Mouse (Mus musculus) limb, embryonic 12.5 days (tissue): ENCODE measurements around the gene Slc12a9. TPM values are rescaled to one million over a fixed set of nuclear protein-coding genes. Genes with fewer than 3 reads are reported as not detected.

Experiments used
- ATAC-seq: fragments of 200-750 bp; cut with Nextera tagmentation; 2 replicates; pipeline ENCODE4 v1.8.0; 2017; ENCODE audit warnings: low read depth, moderate TSS enrichment; ENCODE audit not compliant: insufficient number of reproducible peaks, insufficient read depth, low FRiP score, low TSS enrichment
- H3K27ac ChIP-seq: fragments of 300-500 bp; sonication (generic); 2 replicates; pipeline ENCODE4 v1.5.1; 2016; ENCODE audit warnings: mild to moderate bottlenecking, moderate library complexity
- H3K27me3 ChIP-seq: fragments of 300-500 bp; sonication (generic); 2 replicates; pipeline ENCODE4 v1.6.1; 2016; ENCODE audit warnings: mild to moderate bottlenecking, moderate library complexity
- H3K36me3 ChIP-seq: fragments of 300-500 bp; sonication (generic); 2 replicates; pipeline ENCODE4 v1.6.1; 2016; ENCODE audit warnings: mild to moderate bottlenecking, moderate library complexity
- H3K4me1 ChIP-seq: fragments of 300-500 bp; sonication (generic); replicated peaks from 2 replicates; pipeline ENCODE4 v1.6.1; 2016
- H3K4me2 ChIP-seq: fragments of 300-500 bp; sonication (generic); 2 replicates; pipeline ENCODE4 v1.6.1; 2016; ENCODE audit warnings: mild to moderate bottlenecking, moderate library complexity
- H3K4me3 ChIP-seq: fragments of 300-500 bp; sonication (generic); replicated peaks from 2 replicates; pipeline ENCODE4 v1.5.1; 2016; ENCODE audit warnings: mild to moderate bottlenecking
- H3K9ac ChIP-seq: fragments of 300-500 bp; sonication (generic); replicated peaks from 2 replicates; pipeline ENCODE4 v1.6.1; 2016; ENCODE audit warnings: mild to moderate bottlenecking, moderate library complexity
- H3K9me3 ChIP-seq: fragments of 300-500 bp; sonication (generic); 2 replicates; pipeline ENCODE4 v1.6.1; 2016; ENCODE audit warnings: mild to moderate bottlenecking, moderate library complexity
- WGBS: fragments of 180-500 bp; shearing (Covaris S2); methylation state at CpG from one replicate; pipeline ENCODE4 v1.1.7; 2016; 5-methylcytosine and 5-hydroxymethylcytosine counted together
- polyA plus RNA-seq: library from polyadenylated mRNA; unstranded; fragments of >200 nt; fragmentation: Nextera tagmentation; extraction: Ambion mirVana; gene quantifications from 2 replicates; pipeline ENCODE4 v1.2.1, GENCODE M21; 2016

Slc12a9 gene
- polyA plus RNA-seq, 1 experiment from 2014 or later, result 16.3 TPM

- Histone ChIP-seq H3K27ac (no peak overlapping the region), H3K4me2 (peak overlapping the region; percentile 91; the same call in 1 of the 2 replicates), H3K4me1 (peaks cover 19% of the 10 kb centered on the region), H3K27me3 (no peaks in the 10 kb centered on the region), H3K9me3 (no peaks in the 10 kb centered on the region), H3K4me3 (no peak overlapping the region), H3K36me3 (peaks cover 5% of the 10 kb centered on the region), H3K9ac (no peak overlapping the region)
- no peak for ATAC-seq
- 56% methylated on average over 10 of the region's 10 CpGs for WGBS
These were observed 920 bp upstream of the Slc12a9 start for GRCm38 (mm10) chr5:137334317-137334716.

GRCm38 (mm10) chr5:137332857-137333511 is 413 bp downstream of the Slc12a9 start:
- peak overlapping the region; percentile 71 for H3K9ac ChIP-seq
- peaks cover 12% of the 10 kb centered on the region for H3K4me1 ChIP-seq
- peak overlapping the region; percentile 91 for H3K4me2 ChIP-seq
- WGBS, result 17% methylated on average over 15 of the region's 15 CpGs
- ATAC-seq, result peak; percentile 23
- H3K4me3 ChIP-seq, result peak overlapping the region; percentile 67
- no peaks in the 10 kb centered on the region for H3K27me3 ChIP-seq
- peaks cover 9% of the 10 kb centered on the region for H3K36me3 ChIP-seq
- no peaks in the 10 kb centered on the region for H3K9me3 ChIP-seq
- H3K27ac ChIP-seq, result peak overlapping the region; percentile 42; the same call in 1 of the 2 replicates

GRCm38 (mm10) chr5:137330910-137331309 is 2.5 kb downstream of the Slc12a9 start:
- Histone ChIP-seq H3K4me1 (peaks cover 12% of the 10 kb centered on the region), H3K4me2 (no peak overlapping the region), H3K27me3 (no peaks in the 10 kb centered on the region), H3K4me3 (no peak overlapping the region), H3K9me3 (no peaks in the 10 kb centered on the region), H3K9ac (no peak overlapping the region), H3K36me3 (peaks cover 26% of the 10 kb centered on the region), H3K27ac (no peak overlapping the region)
- no peak for ATAC-seq
- 81% methylated on average over 7 of the region's 7 CpGs for WGBS

- H3K9ac ChIP-seq, result no peak overlapping the region
- no peak overlapping the region for H3K4me2 ChIP-seq
- H3K27ac ChIP-seq, result no peak overlapping the region
- peaks cover 73% of the 10 kb centered on the region for H3K36me3 ChIP-seq
- no peaks in the 10 kb centered on the region for H3K9me3 ChIP-seq
- H3K4me1 ChIP-seq, result no peaks in the 10 kb centered on the region
- H3K4me3 ChIP-seq, result no peak overlapping the region
- ATAC-seq, result no peak
- 95% methylated on average over 3 of the region's 3 CpGs for WGBS
- no peaks in the 10 kb centered on the region for H3K27me3 ChIP-seq
These were observed 12.4 kb downstream of the Slc12a9 start for GRCm38 (mm10) chr5:137320996-137321395.

GRCm38 (mm10) chr5:137318570-137318969 is 14.8 kb downstream of the Slc12a9 start:
- Histone ChIP-seq H3K27ac (no peak overlapping the region), H3K4me2 (no peak overlapping the region), H3K9ac (no peak overlapping the region), H3K27me3 (no peaks in the 10 kb centered on the region), H3K36me3 (peaks cover 56% of the 10 kb centered on the region), H3K4me3 (no peak overlapping the region), H3K4me1 (peaks cover 14% of the 10 kb centered on the region), H3K9me3 (no peaks in the 10 kb centered on the region)
- ATAC-seq, result no peak
- 82% methylated on average over 1 of the region's 1 CpGs for WGBS

- no peak overlapping the region for H3K27ac ChIP-seq
- H3K36me3 ChIP-seq, result peaks cover 50% of the 10 kb centered on the region
- no peak for ATAC-seq
- H3K4me3 ChIP-seq, result no peak overlapping the region
- peaks cover 26% of the 10 kb centered on the region for H3K4me1 ChIP-seq
- no peaks in the 10 kb centered on the region for H3K9me3 ChIP-seq
- H3K9ac ChIP-seq, result no peak overlapping the region
- H3K27me3 ChIP-seq, result no peaks in the 10 kb centered on the region
- H3K4me2 ChIP-seq, result no peak overlapping the region
- WGBS, result 89% methylated on average over 8 of the region's 8 CpGs
These were observed 16.0 kb downstream of the Slc12a9 start for GRCm38 (mm10) chr5:137317361-137317760.

- ATAC-seq, result no peak
- Histone ChIP-seq H3K9ac (peak overlapping the region; percentile 53), H3K36me3 (peaks cover 51% of the 10 kb centered on the region)
These were observed 18.1 kb downstream of the Slc12a9 start for GRCm38 (mm10) chr5:137315084-137315903.

GRCm38 (mm10) chr5:137314193-137315083 is 19.0 kb downstream of the Slc12a9 start, which contains the start of gene Trip6:
Gene Trip6, minus strand, starts transcription at chr5:137314404.
- Histone ChIP-seq H3K4me1 (peaks cover 36% of the 10 kb centered on the region), H3K9ac (peak within 1 kb of the TSS; percentile 91), H3K4me3 (peak within 1 kb of the TSS; percentile 76), H3K9me3 (no peaks in the 10 kb centered on the region), H3K36me3 (peaks cover 51% of the 10 kb centered on the region), H3K27ac (peak within 1 kb of the TSS; percentile 97), H3K4me2 (peak within 1 kb of the TSS; percentile 96), H3K27me3 (no peaks in the 10 kb centered on the region)
- 15% methylated on average over 30 of the region's 30 CpGs for WGBS
- ATAC-seq, result peak; percentile 95

More at GRCm38 (mm10) chr5:137315084-137315903, 18.1 kb downstream of the Slc12a9 start:
- Histone ChIP-seq H3K27me3 (no peaks in the 10 kb centered on the region), H3K4me2 (peak overlapping the region; percentile 96), H3K4me3 (no peak overlapping the region), H3K27ac (peak overlapping the region; percentile 97), H3K9me3 (no peaks in the 10 kb centered on the region), H3K4me1 (peaks cover 36% of the 10 kb centered on the region)
- WGBS, result 42% methylated on average over 30 of the region's 30 CpGs

GRCm38 (mm10) chr5:137313466-137314192 is 19.8 kb downstream of the Slc12a9 start:
- ATAC-seq, result peak; percentile 48
- Histone ChIP-seq H3K4me3 (peak overlapping the region; percentile 76), H3K4me2 (peak overlapping the region; percentile 96), H3K27me3 (no peaks in the 10 kb centered on the region), H3K4me1 (peaks cover 36% of the 10 kb centered on the region), H3K27ac (peak overlapping the region; percentile 97), H3K9ac (peak overlapping the region; percentile 91), H3K9me3 (0 out of 2 replicates have a peak, but pooled peaks cover 5% of the 10 kb centered on the region), H3K36me3 (peaks cover 54% of the 10 kb centered on the region)
- 2% methylated on average over 22 of the region's 22 CpGs for WGBS

- ATAC-seq, result no peak
- 0 out of 2 replicates have a peak, but pooled peaks cover 7% of the 10 kb centered on the region for H3K9me3 ChIP-seq
- H3K36me3 ChIP-seq, result peaks cover 70% of the 10 kb centered on the region
- H3K27ac ChIP-seq, result peak overlapping the region; percentile 93
- peaks cover 54% of the 10 kb centered on the region for H3K4me1 ChIP-seq
- H3K4me2 ChIP-seq, result peak overlapping the region; percentile 67
- H3K9ac ChIP-seq, result peak overlapping the region; percentile 97; the same call in 1 of the 2 replicates
- no peaks in the 10 kb centered on the region for H3K27me3 ChIP-seq
- 92% methylated on average over 4 of the region's 4 CpGs for WGBS
- H3K4me3 ChIP-seq, result peak overlapping the region; percentile 95
These were observed 25.0 kb downstream of the Slc12a9 start for GRCm38 (mm10) chr5:137308356-137308755.
